Mouse (Mus musculus) adrenal gland, postnatal 25 days (tissue): ENCODE data around the gene Uvrag. TPM values are rescaled to one million over a fixed set of nuclear protein-coding genes. Genes with fewer than 3 reads are reported as not detected.

Experiments used
- DNase-seq: peaks from one replicate; pipeline ENCODE4 v3.0.0; 2021; ENCODE audit warnings: mixed read lengths
- long read RNA-seq: library from polyadenylated mRNA; stranded (forward); transcript quantifications from one replicate; pipeline ENCODE4 v2.0.0, GENCODE M21; 2021
- total RNA-seq: library from RNA; stranded (reverse); gene quantifications from 2 replicates; pipeline ENCODE4 v1.2.3, GENCODE M21; 2021

The Uvrag gene
- total RNA-seq: 36.4 and 36.9 TPM in 2 replicates
- long read RNA-seq, full-length matches to known transcripts: 24 of 37 reads
- long read RNA-seq, partial matches to known transcripts: 9 of 37 reads
- long read RNA-seq, other reads (novel, unspliced or antisense): 4 of 37 reads

GRCm38 (mm10) chr7:99140984-99141918 is at the start of gene Uvrag:
Uvrag (minus strand) TSS chr7:99141141.
- peak; percentile 99 for DNase-seq

- DNase-seq: no peak
Observed at GRCm38 (mm10) chr7:99189885-99190284, 48.9 kb upstream of the Uvrag start.

GRCm38 (mm10) chr7:99188630-99189029 is 47.7 kb upstream of the Uvrag start:
- no peak for DNase-seq

GRCm38 (mm10) chr7:99187451-99187850 is 46.5 kb upstream of the Uvrag start:
- DNase-seq: no peak

GRCm38 (mm10) chr7:99185405-99185804 is 44.5 kb upstream of the Uvrag start:
- no peak for DNase-seq

- DNase-seq: no peak
Observed at GRCm38 (mm10) chr7:99183751-99184150, 42.8 kb upstream of the Uvrag start.

GRCm38 (mm10) chr7:99182432-99183172 is 41.7 kb upstream of the Uvrag start, which contains the start of gene Dgat2:
Dgat2 (minus strand) TSS chr7:99182719.
- DNase-seq: peak; percentile 92

GRCm38 (mm10) chr7:99181619-99182431 is 40.9 kb upstream of the Uvrag start:
- DNase-seq: no peak

- DNase-seq: no peak
Observed at GRCm38 (mm10) chr7:99180162-99180561, 39.2 kb upstream of the Uvrag start.

GRCm38 (mm10) chr7:99179271-99179670 is 38.3 kb upstream of the Uvrag start:
- DNase-seq: no peak

- DNase-seq: no peak
Observed at GRCm38 (mm10) chr7:99177386-99177785, 36.4 kb upstream of the Uvrag start.

- DNase-seq: no peak
Observed at GRCm38 (mm10) chr7:99175666-99176065, 34.7 kb upstream of the Uvrag start.

- no peak for DNase-seq
Observed at GRCm38 (mm10) chr7:99175118-99175517, 34.2 kb upstream of the Uvrag start.

GRCm38 (mm10) chr7:99174006-99174405 is 33.1 kb upstream of the Uvrag start:
- no peak for DNase-seq

GRCm38 (mm10) chr7:99172898-99173297 is 32.0 kb upstream of the Uvrag start:
- DNase-seq: no peak

GRCm38 (mm10) chr7:99171730-99172463 is 31.0 kb upstream of the Uvrag start:
- DNase-seq: no peak

GRCm38 (mm10) chr7:99170519-99170918 is 29.6 kb upstream of the Uvrag start:
- no peak for DNase-seq

GRCm38 (mm10) chr7:99169717-99170403 is 28.9 kb upstream of the Uvrag start:
- no peak for DNase-seq

GRCm38 (mm10) chr7:99168756-99169155 is 27.8 kb upstream of the Uvrag start:
- no peak for DNase-seq

GRCm38 (mm10) chr7:99167939-99168338 is 27.0 kb upstream of the Uvrag start:
- DNase-seq: no peak

- DNase-seq: no peak
Observed at GRCm38 (mm10) chr7:99166159-99166558, 25.2 kb upstream of the Uvrag start.
